Mouse (Mus musculus): Measurements from ENCODE around the gene Palld. TPM values are rescaled to one million over a fixed set of nuclear protein-coding genes. Genes with fewer than 3 reads are reported as not detected.

Palld gene
- polyA plus RNA-seq, 1 experiment from 2014 or later, result 62.9 TPM

- Histone ChIP-seq H3K9ac (ENCODE audit: low read length) (no peak overlapping the region), H3K9me3 (ENCODE audit: control insufficient read depth, low read length) (no peaks in the 10 kb centered on the region), H3K27ac (replicated peaks; ENCODE audit: low read depth, low read length) (no peak overlapping the region), H3K4me1 (ENCODE audit: control insufficient read depth, insufficient read depth, low read length) (peaks cover 11% of the 10 kb centered on the region; the same call in 1 of the 2 replicates), H3K27me3 (ENCODE audit: control insufficient read depth, insufficient read depth, low read length) (no peaks in the 10 kb centered on the region), H3K4me2 (ENCODE audit: low read depth, severe bottlenecking) (no peak overlapping the region), H3K36me3 (ENCODE audit: control insufficient read depth, insufficient read depth, low read length) (no peaks in the 10 kb centered on the region), H3K4me3 (ENCODE audit: low read depth, low read length) (no peak overlapping the region)
- ATAC-seq (ENCODE audit: insufficient number of reproducible peaks, low FRiP score, low TSS enrichment, low read depth) (no peak), DNase-seq (ENCODE audit: low spot score) (no peak)
- 64% methylated on average over 8 of the region's 8 CpGs for WGBS
Observed at GRCm38 (mm10) chr8:61702122-61702521, 200.4 kb downstream of the Palld start.

- 33% methylated on average over 9 of the region's 9 CpGs for WGBS
Observed at GRCm38 (mm10) chr8:61700932-61701681, 201.4 kb downstream of the Palld start.

GRCm38 (mm10) chr8:61700298-61700697 is 202.2 kb downstream of the Palld start:
- Histone ChIP-seq H3K4me1 (ENCODE audit: control insufficient read depth, insufficient read depth, low read length) (peaks cover 19% of the 10 kb centered on the region), H3K27ac (replicated peaks; ENCODE audit: low read depth, low read length) (no peak overlapping the region), H3K36me3 (ENCODE audit: control insufficient read depth, insufficient read depth, low read length) (no peaks in the 10 kb centered on the region), H3K4me3 (ENCODE audit: low read depth, low read length) (no peak overlapping the region), H3K9me3 (ENCODE audit: control insufficient read depth, low read length) (no peaks in the 10 kb centered on the region), H3K4me2 (ENCODE audit: low read depth, severe bottlenecking) (no peak overlapping the region), H3K27me3 (ENCODE audit: control insufficient read depth, insufficient read depth, low read length) (no peaks in the 10 kb centered on the region), H3K9ac (ENCODE audit: low read length) (no peak overlapping the region)
- ATAC-seq (ENCODE audit: insufficient number of reproducible peaks, low FRiP score, low TSS enrichment, low read depth) (no peak), DNase-seq (ENCODE audit: low spot score) (no peak)
- WGBS, result 79% methylated on average over 1 of the region's 1 CpGs

More at GRCm38 (mm10) chr8:61700932-61701681, 201.4 kb downstream of the Palld start:
- H3K9ac ChIP-seq (ENCODE audit: low read length), result no peak overlapping the region
- H3K36me3 ChIP-seq (ENCODE audit: control insufficient read depth, insufficient read depth, low read length), result no peaks in the 10 kb centered on the region
- no peaks in the 10 kb centered on the region for H3K27me3 ChIP-seq (ENCODE audit: control insufficient read depth, insufficient read depth, low read length)
- H3K9me3 ChIP-seq (ENCODE audit: control insufficient read depth, low read length), result no peaks in the 10 kb centered on the region
- peaks cover 13% of the 10 kb centered on the region; the same call in 1 of the 2 replicates for H3K4me1 ChIP-seq (ENCODE audit: control insufficient read depth, insufficient read depth, low read length)
- DNase-seq (ENCODE audit: low spot score), result no peak
- H3K4me3 ChIP-seq (ENCODE audit: low read depth, low read length), result no peak overlapping the region
- H3K27ac ChIP-seq (replicated peaks; ENCODE audit: low read depth, low read length), result no peak overlapping the region
- ATAC-seq (ENCODE audit: insufficient number of reproducible peaks, low FRiP score, low TSS enrichment, low read depth), result no peak
- H3K4me2 ChIP-seq (ENCODE audit: low read depth, severe bottlenecking), result no peak overlapping the region

GRCm38 (mm10) chr8:61698959-61699358 is 203.5 kb downstream of the Palld start:
- H3K9ac ChIP-seq (ENCODE audit: low read length), result no peak overlapping the region
- no peaks in the 10 kb centered on the region for H3K9me3 ChIP-seq (ENCODE audit: control insufficient read depth, low read length)
- no peak overlapping the region for H3K4me3 ChIP-seq (ENCODE audit: low read depth, low read length)
- no peak overlapping the region for H3K4me2 ChIP-seq (ENCODE audit: low read depth, severe bottlenecking)
- WGBS, result 80% methylated on average over 2 of the region's 2 CpGs
- peaks cover 21% of the 10 kb centered on the region for H3K4me1 ChIP-seq (ENCODE audit: control insufficient read depth, insufficient read depth, low read length)
- no peaks in the 10 kb centered on the region for H3K27me3 ChIP-seq (ENCODE audit: control insufficient read depth, insufficient read depth, low read length)
- ATAC-seq (ENCODE audit: insufficient number of reproducible peaks, low FRiP score, low TSS enrichment, low read depth) (no peak), DNase-seq (ENCODE audit: low spot score) (no peak)
- no peak overlapping the region for H3K27ac ChIP-seq (replicated peaks; ENCODE audit: low read depth, low read length)
- no peaks in the 10 kb centered on the region for H3K36me3 ChIP-seq (ENCODE audit: control insufficient read depth, insufficient read depth, low read length)

- WGBS, result 81% methylated on average over 7 of the region's 7 CpGs
- Histone ChIP-seq H3K4me3 (ENCODE audit: low read depth, low read length) (no peak overlapping the region), H3K27ac (replicated peaks; ENCODE audit: low read depth, low read length) (no peak overlapping the region), H3K4me1 (ENCODE audit: control insufficient read depth, insufficient read depth, low read length) (peaks cover 23% of the 10 kb centered on the region), H3K9ac (ENCODE audit: low read length) (no peak overlapping the region), H3K36me3 (ENCODE audit: control insufficient read depth, insufficient read depth, low read length) (no peaks in the 10 kb centered on the region), H3K9me3 (ENCODE audit: control insufficient read depth, low read length) (no peaks in the 10 kb centered on the region), H3K27me3 (ENCODE audit: control insufficient read depth, insufficient read depth, low read length) (no peaks in the 10 kb centered on the region), H3K4me2 (ENCODE audit: low read depth, severe bottlenecking) (no peak overlapping the region)
- no peak for DNase-seq (ENCODE audit: low spot score)
- ATAC-seq (ENCODE audit: insufficient number of reproducible peaks, low FRiP score, low TSS enrichment, low read depth), result no peak
Observed at GRCm38 (mm10) chr8:61697728-61698385, 204.6 kb downstream of the Palld start.

GRCm38 (mm10) chr8:61696846-61697455 is 205.5 kb downstream of the Palld start:
- peaks cover 18% of the 10 kb centered on the region for H3K4me1 ChIP-seq (ENCODE audit: control insufficient read depth, insufficient read depth, low read length)

GRCm38 (mm10) chr8:61695416-61695815 is 207.1 kb downstream of the Palld start:
- H3K4me2 ChIP-seq (ENCODE audit: low read depth, severe bottlenecking), result no peak overlapping the region
- no peak overlapping the region for H3K9ac ChIP-seq (ENCODE audit: low read length)
- DNase-seq (ENCODE audit: low spot score), result no peak
- no peak for ATAC-seq (ENCODE audit: insufficient number of reproducible peaks, low FRiP score, low TSS enrichment, low read depth)
- no peak overlapping the region for H3K4me3 ChIP-seq (ENCODE audit: low read depth, low read length)
- 15% methylated on average over 1 of the region's 1 CpGs for WGBS
- no peaks in the 10 kb centered on the region for H3K36me3 ChIP-seq (ENCODE audit: control insufficient read depth, insufficient read depth, low read length)
- H3K9me3 ChIP-seq (ENCODE audit: control insufficient read depth, low read length), result no peaks in the 10 kb centered on the region
- peaks cover 13% of the 10 kb centered on the region for H3K4me1 ChIP-seq (ENCODE audit: control insufficient read depth, insufficient read depth, low read length)
- no peak overlapping the region for H3K27ac ChIP-seq (replicated peaks; ENCODE audit: low read depth, low read length)
- no peaks in the 10 kb centered on the region for H3K27me3 ChIP-seq (ENCODE audit: control insufficient read depth, insufficient read depth, low read length)

More at GRCm38 (mm10) chr8:61696846-61697455, 205.5 kb downstream of the Palld start:
- no peak overlapping the region for H3K4me2 ChIP-seq (ENCODE audit: low read depth, severe bottlenecking)
- 89% methylated on average over 2 of the region's 2 CpGs for WGBS
- H3K27me3 ChIP-seq (ENCODE audit: control insufficient read depth, insufficient read depth, low read length), result no peaks in the 10 kb centered on the region
- DNase-seq (ENCODE audit: low spot score) (no peak), ATAC-seq (ENCODE audit: insufficient number of reproducible peaks, low FRiP score, low TSS enrichment, low read depth) (no peak)
- H3K9ac ChIP-seq (ENCODE audit: low read length), result no peak overlapping the region
- no peaks in the 10 kb centered on the region for H3K36me3 ChIP-seq (ENCODE audit: control insufficient read depth, insufficient read depth, low read length)
- H3K27ac ChIP-seq (replicated peaks; ENCODE audit: low read depth, low read length), result no peak overlapping the region
- no peaks in the 10 kb centered on the region for H3K9me3 ChIP-seq (ENCODE audit: control insufficient read depth, low read length)
- no peak overlapping the region for H3K4me3 ChIP-seq (ENCODE audit: low read depth, low read length)

- H3K9me3 ChIP-seq (ENCODE audit: control insufficient read depth, low read length), result no peaks in the 10 kb centered on the region
- peaks cover 13% of the 10 kb centered on the region for H3K4me1 ChIP-seq (ENCODE audit: control insufficient read depth, insufficient read depth, low read length)
- H3K4me2 ChIP-seq (ENCODE audit: low read depth, severe bottlenecking), result no peak overlapping the region
- DNase-seq (ENCODE audit: low spot score) (no peak), ATAC-seq (ENCODE audit: insufficient number of reproducible peaks, low FRiP score, low TSS enrichment, low read depth) (no peak)
- no peak overlapping the region for H3K27ac ChIP-seq (replicated peaks; ENCODE audit: low read depth, low read length)
- no peak overlapping the region for H3K4me3 ChIP-seq (ENCODE audit: low read depth, low read length)
- 38% methylated on average over 4 of the region's 4 CpGs for WGBS
- H3K27me3 ChIP-seq (ENCODE audit: control insufficient read depth, insufficient read depth, low read length), result no peaks in the 10 kb centered on the region
- no peaks in the 10 kb centered on the region for H3K36me3 ChIP-seq (ENCODE audit: control insufficient read depth, insufficient read depth, low read length)
- no peak overlapping the region for H3K9ac ChIP-seq (ENCODE audit: low read length)
Observed at GRCm38 (mm10) chr8:61692866-61693265, 209.6 kb downstream of the Palld start.

Data from limb, embryonic 11.5 days (tissue).